Mouse (Mus musculus): ENCODE data around the gene Hspa12b.
A peak's percentile ranks its signal among the peaks of the same experiment; 100 is the strongest.

Gene Hspa12b

DNA sequence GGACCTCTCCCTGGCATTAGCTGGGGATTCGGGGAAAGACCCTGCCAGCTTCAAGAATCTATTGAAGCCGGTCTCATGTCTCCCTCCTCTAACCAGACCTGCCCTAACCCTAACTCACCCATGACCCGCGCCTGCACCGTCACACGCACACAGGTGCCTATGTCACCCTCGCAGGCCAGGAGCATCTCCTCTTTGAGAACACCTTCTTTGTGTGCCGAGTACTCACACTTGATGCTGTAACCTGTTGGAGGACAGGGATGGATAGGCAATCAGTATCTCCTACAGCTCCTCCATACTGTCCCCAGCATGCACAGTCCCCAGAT is 19.9 kb downstream of the Hspa12b start:
- no peak for DNase-seq (ENCODE audit: low read depth, low spot score)

DNA sequence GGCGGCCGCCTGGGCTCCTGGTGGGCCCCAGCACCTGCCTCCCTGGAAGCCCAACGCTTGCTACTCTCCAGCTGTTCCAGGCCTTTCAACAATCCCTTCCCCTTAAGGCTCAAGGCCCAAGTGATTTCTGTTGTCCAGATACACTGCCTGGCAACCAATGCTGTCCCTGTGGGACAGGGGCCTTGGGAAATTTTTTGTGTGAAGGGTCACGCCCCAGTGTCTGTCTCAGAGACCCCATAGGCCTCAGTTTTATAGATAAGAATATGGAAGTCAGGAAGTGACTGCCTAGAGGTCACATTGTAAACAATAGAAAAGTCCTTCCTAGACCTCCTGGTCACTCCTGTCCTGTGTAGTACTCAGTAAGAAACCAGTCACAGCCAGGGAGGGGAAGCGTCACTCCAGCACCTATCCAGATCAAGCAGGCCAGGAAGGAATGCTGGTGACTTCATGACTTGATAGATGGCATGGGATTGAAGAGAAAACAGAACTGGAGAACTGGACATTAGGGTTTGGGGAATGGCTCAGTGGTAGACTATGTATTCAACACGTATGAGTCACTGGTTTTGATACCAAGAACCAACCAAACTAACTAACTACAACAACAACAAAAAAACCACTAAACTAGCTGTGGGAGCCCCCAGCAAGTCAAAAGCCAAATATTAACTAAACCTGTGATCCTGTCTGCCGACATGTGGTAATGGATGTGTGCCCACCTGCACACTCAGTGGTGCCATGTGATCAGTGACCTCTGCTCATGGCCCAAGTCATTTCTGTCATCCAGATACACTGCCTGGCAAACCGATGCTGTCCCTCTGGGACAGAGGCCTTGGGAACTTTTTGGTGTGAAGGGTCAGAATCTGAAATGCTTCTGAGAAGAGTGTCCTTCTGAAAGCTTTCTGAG is 21.5 kb downstream of the Hspa12b start:
- no peak for DNase-seq (ENCODE audit: low read depth, low spot score)

DNA sequence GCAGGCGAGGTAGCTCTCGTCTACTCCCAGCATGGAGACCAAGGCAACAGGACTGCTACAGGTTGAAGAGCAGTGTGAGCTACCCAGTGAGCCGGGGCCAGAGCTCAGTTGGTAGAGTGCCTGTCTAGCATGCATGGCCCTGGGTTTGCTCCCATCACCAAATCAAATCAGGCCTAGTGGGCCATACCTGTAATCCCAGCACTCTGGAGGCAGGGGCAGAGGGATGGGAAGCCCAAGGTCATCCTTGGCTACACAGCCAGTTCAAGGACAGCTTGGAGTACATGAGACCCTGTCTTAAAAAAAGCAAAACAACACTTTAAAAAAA is 22.1 kb downstream of the Hspa12b start:
- no peak for DNase-seq (ENCODE audit: low read depth, low spot score)

DNA sequence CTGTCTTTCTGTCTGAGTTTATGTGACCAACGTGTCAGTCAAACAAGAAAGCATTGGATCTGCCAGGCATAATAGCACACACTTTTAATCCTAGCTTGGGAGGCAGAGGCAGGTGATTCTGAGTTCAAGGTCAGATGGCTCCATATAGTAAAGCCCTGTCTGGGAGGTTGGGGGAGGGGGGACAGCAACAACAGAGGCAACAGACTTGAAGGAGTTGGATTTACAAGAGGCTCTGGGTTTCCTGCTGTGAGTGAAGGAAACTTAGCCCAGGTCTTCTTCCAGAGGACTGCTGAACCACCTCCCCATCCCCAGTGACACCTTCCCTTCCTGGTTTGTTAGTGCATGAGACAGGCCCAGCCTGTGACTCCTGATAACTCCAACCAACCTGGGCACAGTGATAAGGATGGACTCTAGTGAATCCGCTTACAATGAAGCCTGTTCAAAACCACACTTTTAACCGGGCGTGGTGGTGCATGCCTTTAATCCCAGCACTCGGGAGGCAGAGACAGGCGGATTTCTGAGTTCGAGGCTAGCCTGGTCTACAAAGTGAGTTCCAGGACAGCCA is 25.2 kb downstream of the Hspa12b start:
- peak; percentile 86 for DNase-seq (ENCODE audit: low read depth, low spot score)

DNA sequence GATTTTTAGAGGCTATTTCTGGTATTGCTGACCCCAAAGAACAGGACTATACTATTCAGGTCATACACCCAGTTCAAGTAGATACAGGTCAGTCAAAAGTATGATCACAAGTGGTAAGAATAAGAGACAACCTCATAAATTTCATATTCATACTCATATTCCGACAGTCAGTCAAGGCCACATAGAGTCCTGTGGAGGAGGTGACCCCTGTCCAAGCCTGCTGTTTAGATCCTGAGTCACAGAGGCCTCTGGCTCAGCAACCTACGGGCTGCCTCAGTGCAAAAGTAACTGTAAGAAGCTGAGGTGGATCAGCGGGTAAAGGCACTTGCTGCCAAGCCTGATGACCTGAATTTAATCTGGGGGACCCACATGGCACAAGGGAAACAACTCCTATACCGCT is 27.0 kb downstream of the Hspa12b start:
- no peak for DNase-seq (ENCODE audit: low read depth, low spot score)

DNA sequence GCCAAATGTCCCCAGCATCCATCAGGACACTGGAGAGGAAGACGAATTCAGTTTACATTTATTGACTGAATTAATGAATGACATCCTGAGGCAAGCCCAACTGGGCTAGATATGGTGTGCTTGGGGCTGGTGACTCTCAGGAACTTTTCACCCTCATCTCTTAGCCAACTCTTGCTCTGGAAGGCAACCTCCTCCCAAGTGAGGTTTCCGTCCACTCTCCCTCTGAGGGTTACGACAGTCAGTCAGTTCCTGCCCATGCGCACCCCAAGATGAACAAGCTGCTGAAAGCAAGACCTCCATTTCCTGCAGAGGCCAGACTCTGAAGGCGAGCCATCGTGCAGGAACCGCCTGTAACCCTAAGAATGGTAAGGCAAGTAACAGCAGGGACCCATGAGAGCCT is 29.9 kb downstream of the Hspa12b start:
- no peak for DNase-seq (ENCODE audit: low read depth, low spot score)

DNA sequence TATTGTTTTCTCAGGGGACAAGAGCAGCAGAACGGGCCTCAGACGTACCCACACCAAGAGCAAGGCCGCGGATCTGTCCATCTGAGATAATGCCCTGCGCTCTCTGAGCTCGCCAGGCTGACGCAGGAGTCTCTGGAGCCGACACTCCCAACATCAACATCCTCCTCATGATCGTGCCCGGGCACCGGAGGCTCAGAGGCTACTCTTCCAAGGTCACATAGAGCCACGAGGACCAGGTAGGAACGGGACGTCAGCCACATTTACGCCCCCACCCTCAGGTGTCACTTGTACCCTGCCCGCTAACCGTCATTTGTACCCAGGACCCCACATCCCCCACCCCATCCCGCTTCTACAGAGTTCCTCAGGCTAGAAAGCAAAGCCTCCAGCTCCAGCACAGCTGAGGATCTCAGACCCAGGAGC is 32.4 kb downstream of the Hspa12b start:
- DNase-seq (ENCODE audit: low read depth, low spot score), result no peak

DNA sequence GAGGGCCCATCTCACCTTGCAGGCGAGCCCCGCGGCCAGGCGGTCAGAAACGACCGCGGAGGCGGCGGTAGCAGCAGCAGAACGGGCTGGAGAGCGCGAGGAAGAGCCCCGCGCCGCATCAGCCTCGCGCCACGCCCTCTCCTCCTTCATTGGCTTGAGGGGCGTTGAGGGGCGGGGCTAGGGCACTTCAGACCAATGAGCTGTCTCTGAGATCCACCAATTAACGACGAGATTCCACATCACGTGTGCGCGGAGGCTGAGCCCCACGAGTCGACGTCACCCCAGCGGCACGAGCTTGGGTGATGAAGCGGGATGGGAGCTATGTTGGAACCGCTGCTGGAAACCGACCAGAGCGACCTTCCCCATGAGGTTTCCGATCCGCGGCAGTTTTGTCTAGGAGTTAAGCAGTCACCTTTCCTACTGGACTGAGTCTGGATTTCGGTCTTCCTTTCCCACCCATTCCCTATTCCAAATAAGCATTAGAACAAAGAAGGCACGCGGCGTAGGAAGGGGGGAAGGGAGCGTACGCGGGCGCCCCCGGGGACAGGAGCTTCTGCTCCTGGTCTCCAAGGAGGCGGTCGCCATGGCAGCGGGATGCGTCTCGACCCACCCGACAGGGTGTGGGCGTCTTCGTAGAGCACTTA is 33.0 kb downstream of the Hspa12b start, which contains the start of gene 1700037H04Rik:
TSS of gene 1700037H04Rik (minus strand) at position 144 of the 644 bp plus-strand sequence.
- peak; percentile 99 for DNase-seq (ENCODE audit: low read depth, low spot score)

DNA sequence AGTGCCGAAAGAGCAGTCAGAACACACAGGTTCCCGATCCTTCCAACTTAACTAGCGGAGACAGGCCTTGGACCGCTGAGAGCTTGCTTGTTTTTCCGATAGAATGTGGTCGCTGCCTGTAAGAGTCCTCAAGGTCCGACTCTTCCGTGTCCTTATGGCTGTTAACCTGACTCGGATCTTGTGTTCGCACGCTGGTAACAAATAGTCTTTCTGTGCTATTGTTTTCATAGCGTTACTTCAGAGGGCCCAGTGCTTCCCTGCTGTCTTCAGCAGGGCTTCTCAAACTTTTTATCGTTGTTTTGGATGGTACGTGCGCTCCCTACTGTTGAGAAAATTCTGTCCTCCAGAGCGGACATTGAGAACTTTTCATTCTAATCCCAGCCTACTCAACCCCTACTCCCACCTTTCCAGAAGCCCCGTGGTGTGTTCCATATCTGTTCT is 33.6 kb downstream of the Hspa12b start:
- no peak for DNase-seq (ENCODE audit: low read depth, low spot score)

DNA sequence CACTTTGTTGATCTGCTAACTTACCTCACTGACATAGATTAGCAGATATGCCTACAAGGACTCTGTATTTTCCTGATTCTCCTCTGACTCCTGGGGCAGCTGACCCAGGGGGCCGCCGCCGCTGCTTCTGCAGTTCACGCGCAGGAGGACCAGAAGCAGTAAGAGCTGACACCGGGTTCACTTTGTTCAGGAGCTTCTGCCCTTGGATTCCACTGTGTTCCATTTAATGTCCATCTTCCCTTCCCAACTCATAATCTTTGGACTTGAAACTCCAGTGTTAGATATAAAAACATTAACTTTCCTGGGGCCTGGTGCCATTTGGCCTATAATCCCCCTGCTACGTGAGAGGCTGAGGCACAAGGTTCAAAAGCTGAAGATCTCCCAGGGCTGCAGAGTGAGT is 36.8 kb downstream of the Hspa12b start:
- no peak for DNase-seq (ENCODE audit: low read depth, low spot score)

DNA sequence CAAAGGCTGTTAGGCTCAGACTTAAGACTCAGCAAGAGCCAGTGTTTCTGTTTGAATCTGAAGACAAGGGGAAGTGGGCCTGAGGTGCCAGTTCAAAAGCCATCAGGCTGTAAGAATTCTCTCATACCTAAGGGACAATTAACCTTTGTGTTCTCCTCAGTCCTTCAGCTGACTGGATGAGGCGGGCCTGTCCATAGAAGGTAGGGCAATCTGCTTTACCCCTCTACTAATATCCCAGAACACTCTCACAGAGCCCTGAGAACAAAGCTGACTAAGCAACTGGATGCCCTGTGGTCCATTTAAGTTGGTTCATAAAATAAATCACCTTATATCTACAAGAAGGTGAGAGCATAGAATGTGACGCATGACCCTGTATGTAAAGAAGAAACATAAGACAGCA is 39.1 kb downstream of the Hspa12b start:
- DNase-seq (ENCODE audit: low read depth, low spot score), result no peak

DNA sequence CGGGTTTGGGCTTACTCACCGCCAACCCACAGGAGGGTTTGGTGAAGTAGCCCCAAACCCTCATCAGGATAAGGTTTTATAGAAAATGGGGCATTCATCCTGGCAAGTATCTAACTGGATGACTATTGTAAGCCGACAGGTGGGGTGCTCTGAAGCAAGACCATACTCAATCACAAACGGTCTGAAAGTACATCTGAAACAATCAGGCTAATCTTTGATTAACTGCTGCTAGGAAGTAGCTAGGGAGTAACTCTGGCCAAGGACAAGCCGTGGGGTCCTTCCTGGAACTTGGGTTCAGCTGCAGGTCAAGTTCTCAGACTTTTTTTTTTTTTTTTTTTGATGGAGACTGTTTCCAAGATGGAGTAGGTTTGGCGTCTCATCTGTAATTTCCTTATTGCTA is 40.9 kb downstream of the Hspa12b start:
- DNase-seq (ENCODE audit: low read depth, low spot score), result peak; percentile 13

DNA sequence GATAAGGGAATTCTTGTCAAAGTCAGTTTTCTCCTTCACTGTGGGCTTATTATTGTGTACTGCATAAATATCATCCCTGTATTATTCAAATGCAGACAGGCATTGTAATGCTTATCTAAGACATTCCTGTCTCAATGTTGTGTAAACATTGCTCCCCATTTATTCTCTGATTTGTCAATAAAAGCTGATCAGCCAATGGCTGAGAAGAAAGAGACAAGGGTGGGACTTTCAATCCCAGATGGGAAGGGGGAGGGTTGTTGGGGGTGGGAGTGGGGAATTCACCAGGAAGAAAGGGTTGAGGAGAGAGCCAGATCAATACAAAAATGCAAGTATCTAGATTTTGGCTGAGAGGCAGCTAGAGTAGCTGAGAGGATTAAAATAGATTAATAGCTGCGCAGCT is 41.8 kb downstream of the Hspa12b start:
- peak; percentile 35 for DNase-seq (ENCODE audit: low read depth, low spot score)

DNA sequence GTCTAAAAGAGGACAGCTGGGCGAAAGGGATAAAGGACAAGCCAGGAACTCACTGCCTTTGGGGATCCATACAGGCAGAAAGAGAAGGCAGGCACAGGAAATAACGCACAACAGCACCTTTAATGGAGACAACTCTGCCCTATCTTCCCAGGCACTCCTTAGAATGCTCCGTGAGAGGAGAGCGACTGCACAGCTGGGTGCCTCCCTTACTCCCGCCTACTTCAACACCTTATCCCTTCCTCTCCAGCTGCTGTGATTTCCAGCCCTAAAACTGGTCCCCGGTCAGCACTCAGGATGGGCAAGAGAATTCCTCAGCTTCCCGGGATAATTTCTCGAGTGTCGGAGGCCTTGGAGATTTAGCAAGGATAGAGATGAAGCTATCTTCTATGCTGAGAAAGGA is 43.9 kb downstream of the Hspa12b start:
- DNase-seq (ENCODE audit: low read depth, low spot score), result peak; percentile 73

DNA sequence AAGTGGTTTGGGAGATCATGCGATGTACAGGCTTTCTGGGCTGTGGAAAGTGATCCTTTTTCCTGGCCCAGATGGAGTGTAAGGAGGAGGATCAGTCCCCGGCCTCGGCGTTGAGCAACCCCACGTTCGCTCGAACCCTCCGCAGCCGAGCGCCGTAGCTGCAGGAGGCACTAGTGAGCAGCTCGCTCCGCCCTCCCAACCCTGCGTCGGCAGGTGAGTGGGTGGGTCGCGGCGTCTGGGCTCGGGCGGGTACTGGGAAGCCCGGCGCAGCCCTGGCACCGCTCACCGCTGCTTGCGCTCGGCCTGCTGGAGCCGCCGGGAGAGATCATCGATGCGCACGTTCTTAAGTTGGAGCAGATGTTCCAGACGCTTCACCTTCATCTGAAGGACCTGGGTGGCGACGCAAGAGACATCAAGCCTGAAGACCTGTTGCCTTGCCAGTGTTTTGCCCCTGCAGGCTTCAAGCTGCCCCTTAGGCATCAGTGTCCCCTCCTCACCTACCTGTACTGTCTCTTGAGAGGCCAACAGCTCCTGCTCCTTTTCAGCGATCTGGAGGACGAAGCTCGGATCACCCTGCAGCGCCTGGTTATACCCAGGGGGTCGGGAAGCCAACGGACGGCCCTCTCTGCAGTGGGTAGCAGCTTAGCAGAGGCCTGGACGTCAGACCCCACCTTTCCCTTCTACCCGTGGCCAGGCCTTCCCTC is 44.5 kb downstream of the Hspa12b start:
- DNase-seq (ENCODE audit: low read depth, low spot score), result peak; percentile 52

DNA sequence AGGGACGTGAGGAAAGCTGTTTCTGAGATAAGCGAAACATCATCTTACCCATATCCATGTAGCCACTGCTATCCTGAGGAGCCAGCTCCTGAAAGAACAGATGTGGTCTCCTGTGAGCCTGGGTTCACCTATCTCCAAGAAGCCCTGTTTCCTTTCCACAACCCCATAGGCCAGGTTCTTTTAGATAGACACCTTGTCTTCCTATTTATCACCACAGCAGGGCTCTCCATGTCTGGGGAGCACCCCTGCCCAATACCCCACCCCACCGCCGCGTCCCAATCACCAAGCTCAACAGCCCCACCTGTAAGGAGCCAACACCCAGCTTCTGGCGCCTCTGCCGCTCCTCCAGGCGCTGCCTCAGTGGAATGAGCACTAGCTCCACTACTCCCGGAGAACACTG is 45.2 kb downstream of the Hspa12b start:
- DNase-seq (ENCODE audit: low read depth, low spot score), result no peak

DNA sequence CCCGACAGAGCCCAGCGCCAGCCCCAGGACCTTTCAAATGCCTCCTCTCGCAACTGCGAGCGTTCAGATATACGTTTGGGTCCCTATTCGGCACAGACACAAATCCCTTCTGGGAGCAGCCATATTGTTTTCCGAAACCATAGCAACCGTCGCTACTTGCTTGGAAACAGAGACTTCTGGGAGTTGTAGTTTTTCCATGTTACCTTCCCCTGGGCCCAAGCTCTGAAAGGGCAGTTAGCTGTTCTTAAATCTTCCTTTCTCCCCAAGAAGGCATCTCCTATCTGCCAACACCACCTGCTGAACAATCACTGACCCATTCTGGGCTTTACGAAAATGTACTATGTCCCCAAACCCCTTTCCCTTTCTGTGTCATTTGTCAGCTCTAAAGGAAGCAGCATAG is 47.6 kb downstream of the Hspa12b start:
- DNase-seq (ENCODE audit: low read depth, low spot score), result peak; percentile 86

DNA sequence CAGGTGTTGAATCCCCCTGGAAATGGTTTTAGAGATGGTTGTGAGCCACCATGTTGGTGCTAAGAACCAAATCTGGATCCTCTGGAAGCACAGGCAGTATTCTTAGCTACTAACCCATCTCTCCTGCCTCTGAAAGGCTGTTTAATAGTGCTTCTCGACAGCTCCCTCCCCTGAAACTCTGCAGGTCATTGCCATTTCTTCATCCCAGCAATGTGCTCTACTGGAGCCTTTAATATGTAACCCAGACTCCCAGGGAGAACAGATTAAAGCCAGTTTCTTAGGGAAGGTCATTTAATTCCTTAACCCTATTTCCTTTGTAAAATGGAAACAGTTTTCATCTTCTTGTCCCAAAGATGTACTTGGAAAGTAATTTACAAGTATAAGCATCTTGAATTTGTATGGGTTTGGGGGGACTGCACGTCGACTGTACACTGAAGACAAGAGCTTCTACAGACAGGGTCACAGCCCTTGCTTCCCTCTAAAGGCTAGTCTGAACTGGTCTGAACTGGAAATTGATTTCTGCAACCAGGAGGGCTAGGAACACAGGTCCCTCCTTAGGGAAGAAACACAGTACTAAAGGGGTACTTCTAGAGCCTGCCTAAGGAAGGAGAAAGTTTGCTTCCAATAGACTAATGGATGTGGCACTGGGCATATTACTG is 48.3 kb downstream of the Hspa12b start:
- peak; percentile 75 for DNase-seq (ENCODE audit: low read depth, low spot score)

DNA sequence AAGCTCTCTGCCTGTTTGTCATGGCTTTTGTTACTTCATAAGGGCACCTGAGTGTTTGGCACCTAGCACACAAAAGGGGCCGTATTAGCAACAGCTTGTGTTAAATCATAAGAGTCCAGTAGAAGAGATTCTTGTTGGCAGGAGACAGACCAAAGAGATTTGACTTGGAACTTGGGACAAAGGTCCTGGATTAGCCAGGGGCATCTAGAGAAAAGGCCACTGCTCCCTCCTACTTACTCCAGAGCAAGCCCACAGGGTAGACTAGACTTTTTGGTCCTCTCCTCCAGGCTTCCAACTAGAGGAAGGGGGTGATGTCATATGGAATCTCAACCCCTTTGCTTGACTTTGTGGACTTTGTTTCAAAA is 48.8 kb downstream of the Hspa12b start:
- no peak for DNase-seq (ENCODE audit: low read depth, low spot score)

DNA sequence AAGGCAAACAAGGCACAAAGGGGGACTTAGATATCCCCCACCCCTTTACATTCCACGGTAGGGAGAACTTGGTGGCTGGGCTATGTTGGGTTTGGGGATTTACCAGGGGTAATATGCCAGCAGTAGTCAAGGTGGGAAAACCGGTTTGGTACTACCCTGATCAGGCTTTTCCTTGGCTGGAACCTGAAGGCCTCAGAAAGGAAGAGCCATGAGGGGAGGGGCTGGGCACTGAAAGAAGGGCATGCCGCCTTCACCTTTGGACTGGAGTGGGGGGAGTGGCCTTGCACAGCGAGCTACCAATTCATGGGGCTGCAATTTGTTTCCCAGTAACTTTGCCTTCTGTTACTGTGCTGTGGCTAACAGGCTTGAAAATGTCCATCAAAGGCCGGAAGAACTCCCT is 49.4 kb downstream of the Hspa12b start:
- DNase-seq (ENCODE audit: low read depth, low spot score), result peak; percentile 54

DNA sequence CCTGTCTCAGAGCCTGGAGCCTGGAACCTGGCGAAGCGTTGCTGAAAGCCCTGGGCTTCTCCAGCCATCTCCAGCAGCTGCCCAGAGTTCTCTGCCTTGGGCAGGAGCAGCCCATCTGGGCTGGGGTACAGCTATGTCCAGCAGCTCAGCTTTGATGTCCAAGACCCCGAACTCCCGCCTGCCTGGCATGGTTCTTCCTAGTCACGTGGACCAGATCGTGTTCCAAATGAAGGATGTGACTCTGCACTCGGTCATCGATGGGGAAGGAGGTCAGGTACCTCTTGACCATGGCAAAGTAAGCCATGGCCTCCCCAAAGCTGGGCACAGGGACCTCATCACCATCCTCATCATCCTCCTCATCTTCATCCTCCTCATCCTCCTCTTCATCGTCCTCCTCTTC is 50.9 kb downstream of the Hspa12b start:
- no peak for DNase-seq (ENCODE audit: low read depth, low spot score)

DNA sequence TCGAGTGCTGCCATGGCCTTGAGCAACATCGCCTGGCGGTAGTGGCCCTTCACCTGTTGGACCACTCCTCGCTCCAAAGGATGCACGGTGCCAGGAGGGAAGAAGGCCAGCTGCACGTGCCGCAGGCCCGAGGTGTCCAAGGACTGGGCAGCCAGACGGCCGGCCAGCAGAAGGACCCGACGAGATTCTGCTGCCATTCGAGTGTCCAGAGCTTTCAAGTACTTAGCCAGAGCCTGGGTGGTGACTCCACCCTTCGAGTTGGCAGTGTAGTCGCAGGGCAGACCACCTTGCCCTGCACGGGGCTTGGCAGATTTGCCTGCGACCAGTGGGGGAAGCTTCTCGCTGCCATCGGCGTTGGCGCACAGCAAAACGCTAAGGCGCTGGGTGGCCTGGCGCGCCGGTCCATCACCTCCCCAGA is 51.8 kb downstream of the Hspa12b start:
- no peak for DNase-seq (ENCODE audit: low read depth, low spot score)
